Mouse (Mus musculus): ENCODE measurements around the gene Baiap2l1. TPM values are rescaled to one million over a fixed set of nuclear protein-coding genes. Genes with fewer than 3 reads are reported as not detected.

The Baiap2l1 gene
- polyA plus RNA-seq, 1 experiment from 2014 or later = 6.9 TPM

- H3K27me3 ChIP-seq = no peaks in the 10 kb centered on the region
- no peak overlapping the region for H3K4me2 ChIP-seq
- no peak for ATAC-seq (ENCODE audit: insufficient read depth)
- no peaks in the 10 kb centered on the region for H3K9me3 ChIP-seq (replicated peaks)
- no peak overlapping the region for H3K27ac ChIP-seq (replicated peaks)
- peaks cover 5% of the 10 kb centered on the region; the same call in 1 of the 2 replicates for H3K4me1 ChIP-seq (replicated peaks)
- no peaks in the 10 kb centered on the region for H3K36me3 ChIP-seq (replicated peaks)
- 11% methylated on average over 5 of the region's 5 CpGs for WGBS (ENCODE audit: insufficient replicate concordance)
- no peak overlapping the region for H3K9ac ChIP-seq
- no peak overlapping the region for H3K4me3 ChIP-seq (replicated peaks)
These were observed 44.6 kb downstream of the Baiap2l1 start for GRCm38 (mm10) chr5:144313335-144313734.

GRCm38 (mm10) chr5:144312183-144312582, 45.7 kb downstream of the Baiap2l1 start:
- H3K36me3 ChIP-seq (replicated peaks) = no peaks in the 10 kb centered on the region
- H3K27me3 ChIP-seq = no peaks in the 10 kb centered on the region
- no peak overlapping the region for H3K4me2 ChIP-seq
- H3K9me3 ChIP-seq (replicated peaks) = no peaks in the 10 kb centered on the region
- no peak for ATAC-seq (ENCODE audit: insufficient read depth)
- 40% methylated on average over 7 of the region's 7 CpGs for WGBS (ENCODE audit: insufficient replicate concordance)
- H3K4me3 ChIP-seq (replicated peaks) = no peak overlapping the region
- H3K27ac ChIP-seq (replicated peaks) = no peak overlapping the region
- peaks cover 5% of the 10 kb centered on the region; the same call in 1 of the 2 replicates for H3K4me1 ChIP-seq (replicated peaks)
- H3K9ac ChIP-seq = no peak overlapping the region

GRCm38 (mm10) chr5:144308929-144309328, 49.0 kb downstream of the Baiap2l1 start:
- no peak overlapping the region for H3K27ac ChIP-seq (replicated peaks)
- no peak overlapping the region for H3K4me3 ChIP-seq (replicated peaks)
- no peaks in the 10 kb centered on the region for H3K36me3 ChIP-seq (replicated peaks)
- no peaks in the 10 kb centered on the region for H3K9me3 ChIP-seq (replicated peaks)
- H3K9ac ChIP-seq = no peak overlapping the region
- no peak for ATAC-seq (ENCODE audit: insufficient read depth)
- H3K4me2 ChIP-seq = no peak overlapping the region
- H3K27me3 ChIP-seq = no peaks in the 10 kb centered on the region
- H3K4me1 ChIP-seq (replicated peaks) = peaks cover 5% of the 10 kb centered on the region; the same call in 1 of the 2 replicates
- WGBS (ENCODE audit: insufficient replicate concordance) = 47% methylated on average over 4 of the region's 4 CpGs

GRCm38 (mm10) chr5:144303071-144303470, 54.8 kb downstream of the Baiap2l1 start:
- H3K4me3 ChIP-seq (replicated peaks) = no peak overlapping the region
- WGBS (ENCODE audit: insufficient replicate concordance) = 72% methylated on average over 2 of the region's 2 CpGs
- H3K9ac ChIP-seq = no peak overlapping the region
- no peak overlapping the region for H3K4me2 ChIP-seq
- no peak overlapping the region for H3K27ac ChIP-seq (replicated peaks)
- H3K36me3 ChIP-seq (replicated peaks) = no peaks in the 10 kb centered on the region
- H3K4me1 ChIP-seq (replicated peaks) = no peaks in the 10 kb centered on the region
- no peaks in the 10 kb centered on the region for H3K27me3 ChIP-seq
- ATAC-seq (ENCODE audit: insufficient read depth) = no peak
- H3K9me3 ChIP-seq (replicated peaks) = no peaks in the 10 kb centered on the region

- no peak for ATAC-seq (ENCODE audit: insufficient read depth)
- Histone ChIP-seq H3K9me3 (replicated peaks) (no peaks in the 10 kb centered on the region), H3K36me3 (replicated peaks) (no peaks in the 10 kb centered on the region), H3K4me3 (replicated peaks) (no peak overlapping the region), H3K27me3 (no peaks in the 10 kb centered on the region), H3K9ac (no peak overlapping the region), H3K4me2 (no peak overlapping the region), H3K27ac (replicated peaks) (no peak overlapping the region), H3K4me1 (replicated peaks) (no peaks in the 10 kb centered on the region)
- 46% methylated on average over 7 of the region's 7 CpGs for WGBS (ENCODE audit: insufficient replicate concordance)
These were observed 61.8 kb downstream of the Baiap2l1 start for GRCm38 (mm10) chr5:144296090-144296604.

GRCm38 (mm10) chr5:144295357-144295756, 62.6 kb downstream of the Baiap2l1 start:
- Histone ChIP-seq H3K4me2 (no peak overlapping the region), H3K27ac (replicated peaks) (no peak overlapping the region), H3K9ac (no peak overlapping the region), H3K4me3 (replicated peaks) (no peak overlapping the region), H3K36me3 (replicated peaks) (no peaks in the 10 kb centered on the region), H3K27me3 (no peaks in the 10 kb centered on the region), H3K9me3 (replicated peaks) (no peaks in the 10 kb centered on the region), H3K4me1 (replicated peaks) (no peaks in the 10 kb centered on the region)
- ATAC-seq (ENCODE audit: insufficient read depth) = no peak
- WGBS (ENCODE audit: insufficient replicate concordance) = 60% methylated on average over 1 of the region's 1 CpGs

GRCm38 (mm10) chr5:144294908-144295307, 63.0 kb downstream of the Baiap2l1 start:
- Histone ChIP-seq H3K27me3 (no peaks in the 10 kb centered on the region), H3K4me3 (replicated peaks) (no peak overlapping the region), H3K9me3 (replicated peaks) (no peaks in the 10 kb centered on the region), H3K9ac (no peak overlapping the region), H3K4me2 (no peak overlapping the region), H3K36me3 (replicated peaks) (no peaks in the 10 kb centered on the region), H3K27ac (replicated peaks) (no peak overlapping the region), H3K4me1 (replicated peaks) (no peaks in the 10 kb centered on the region)
- WGBS (ENCODE audit: insufficient replicate concordance) = 42% methylated on average over 7 of the region's 7 CpGs
- ATAC-seq (ENCODE audit: insufficient read depth) = no peak

- Histone ChIP-seq H3K9ac (no peak overlapping the region), H3K27ac (replicated peaks) (no peak overlapping the region), H3K36me3 (replicated peaks) (no peaks in the 10 kb centered on the region), H3K4me1 (replicated peaks) (no peaks in the 10 kb centered on the region), H3K4me2 (no peak overlapping the region), H3K4me3 (replicated peaks) (no peak overlapping the region), H3K27me3 (no peaks in the 10 kb centered on the region), H3K9me3 (replicated peaks) (no peaks in the 10 kb centered on the region)
- no peak for ATAC-seq (ENCODE audit: insufficient read depth)
- WGBS (ENCODE audit: insufficient replicate concordance) = 52% methylated on average over 4 of the region's 4 CpGs
These were observed 68.0 kb downstream of the Baiap2l1 start for GRCm38 (mm10) chr5:144289769-144290440.

- WGBS (ENCODE audit: insufficient replicate concordance) = 67% methylated on average over 9 of the region's 9 CpGs
- no peak overlapping the region for H3K4me3 ChIP-seq (replicated peaks)
- peaks cover 3% of the 10 kb centered on the region; the same call in 1 of the 2 replicates for H3K36me3 ChIP-seq (replicated peaks)
- no peak overlapping the region for H3K27ac ChIP-seq (replicated peaks)
- no peak overlapping the region for H3K9ac ChIP-seq
- H3K9me3 ChIP-seq (replicated peaks) = no peaks in the 10 kb centered on the region
- ATAC-seq (ENCODE audit: insufficient read depth) = no peak
- no peaks in the 10 kb centered on the region for H3K4me1 ChIP-seq (replicated peaks)
- H3K27me3 ChIP-seq = no peaks in the 10 kb centered on the region
- no peak overlapping the region for H3K4me2 ChIP-seq
These were observed 69.5 kb downstream of the Baiap2l1 start for GRCm38 (mm10) chr5:144288391-144288790.

- Histone ChIP-seq H3K36me3 (replicated peaks) (peaks cover 3% of the 10 kb centered on the region; the same call in 1 of the 2 replicates), H3K27me3 (no peaks in the 10 kb centered on the region), H3K4me3 (replicated peaks) (no peak overlapping the region), H3K9me3 (replicated peaks) (no peaks in the 10 kb centered on the region), H3K9ac (no peak overlapping the region), H3K4me2 (no peak overlapping the region), H3K4me1 (replicated peaks) (no peaks in the 10 kb centered on the region), H3K27ac (replicated peaks) (no peak overlapping the region)
- 65% methylated on average over 3 of the region's 3 CpGs for WGBS (ENCODE audit: insufficient replicate concordance)
- ATAC-seq (ENCODE audit: insufficient read depth) = no peak
These were observed 70.6 kb downstream of the Baiap2l1 start for GRCm38 (mm10) chr5:144287267-144287820.

- no peak for ATAC-seq (ENCODE audit: insufficient read depth)
- no peaks in the 10 kb centered on the region for H3K4me1 ChIP-seq (replicated peaks)
These were observed 71.2 kb downstream of the Baiap2l1 start for GRCm38 (mm10) chr5:144286591-144287266.

More at GRCm38 (mm10) chr5:144286591-144287266, 71.2 kb downstream of the Baiap2l1 start:
- Histone ChIP-seq H3K4me2 (no peak overlapping the region), H3K27ac (replicated peaks) (no peak overlapping the region), H3K9ac (no peak overlapping the region), H3K27me3 (no peaks in the 10 kb centered on the region), H3K36me3 (replicated peaks) (peaks cover 3% of the 10 kb centered on the region; the same call in 1 of the 2 replicates), H3K4me3 (replicated peaks) (no peak overlapping the region), H3K9me3 (replicated peaks) (no peaks in the 10 kb centered on the region)
- 47% methylated on average over 9 of the region's 9 CpGs for WGBS (ENCODE audit: insufficient replicate concordance)
